8 mouse cellular contexts compared by ENCODE assay signal in the genomic region with DNA sequence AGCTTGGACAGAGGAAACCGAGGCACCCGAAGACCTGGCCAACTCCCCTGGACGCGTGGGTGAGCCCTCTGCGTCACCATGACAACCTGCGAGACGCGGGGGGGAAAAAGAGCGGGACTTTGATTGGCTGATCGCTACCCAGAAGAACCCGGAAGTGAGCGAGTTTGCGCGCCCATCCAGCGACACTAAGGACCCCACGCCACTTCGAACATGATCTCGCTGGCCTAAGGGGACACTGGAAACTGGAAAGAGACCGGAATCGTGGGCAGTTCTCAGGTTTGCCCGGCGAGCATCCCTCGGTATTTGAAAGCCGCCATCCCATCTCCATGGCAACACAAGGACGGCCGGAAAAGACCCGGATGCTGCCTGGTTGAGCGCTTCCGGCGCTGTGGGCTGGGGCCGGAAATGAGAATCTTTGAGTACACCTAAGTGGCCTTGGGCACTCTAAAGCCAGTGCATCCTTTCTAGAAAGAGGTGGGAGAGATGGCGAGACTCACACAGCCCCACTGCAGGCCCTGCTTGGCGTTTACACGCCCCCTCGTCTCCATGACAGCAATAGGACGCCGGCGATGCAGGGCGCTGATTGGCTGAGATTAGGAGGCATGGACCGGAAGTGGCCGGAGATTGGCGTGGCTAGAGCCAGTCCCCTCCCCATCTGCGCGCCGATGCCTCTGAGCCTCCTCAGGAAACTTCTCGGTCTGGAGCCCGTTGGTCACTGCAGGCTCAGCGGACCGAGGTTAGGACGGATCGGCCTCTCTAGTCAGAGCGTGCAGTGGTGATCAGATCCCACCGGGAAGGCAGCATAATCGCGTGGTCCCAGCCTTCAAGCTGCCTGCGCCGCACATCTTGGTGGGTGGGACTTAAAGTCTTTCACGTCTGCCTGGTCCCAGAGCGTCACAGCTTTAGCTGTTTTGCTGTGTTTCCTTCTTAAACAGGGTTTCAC. TPM values are rescaled to one million over a fixed set of nuclear protein-coding genes. Genes with fewer than 3 reads are reported as not detected.
DNase-seq lines count a peak whose midpoint lies in the region; ATAC-seq and TF ChIP-seq lines count a peak whose summit lies in the region.

TSS of gene Ulk4 (minus strand) at position 80 of the 943 bp plus-strand sequence.

- 0 out of 2 replicates have a peak, but pooled peaks cover 3% of the 10 kb centered on the region for H3K4me1 ChIP-seq in bone marrow macrophage, adult 2 months (ENCODE audit: control insufficient read depth, insufficient read depth, low read length)
- no peaks in the 10 kb centered on the region for H3K4me1 ChIP-seq in embryonic fibroblast, embryonic 13.5 days (ENCODE audit: control insufficient read depth, insufficient read depth, low read length)
- peaks cover 14% of the 10 kb centered on the region for H3K4me1 ChIP-seq in heart, embryonic 10.5 days
- H3K4me1 ChIP-seq in kidney, embryonic 15.5 days = peaks cover 18% of the 10 kb centered on the region

- peak within 1 kb of the TSS; percentile 84 for H3K4me2 ChIP-seq in kidney, embryonic 15.5 days

- no peak for TF ChIP-seq CTCF in bone marrow macrophage, adult 2 months (IDR thresholded peaks at IDR 0.05; ENCODE audit: low read depth, low read length)
- no peak for TF ChIP-seq CTCF in embryonic fibroblast, embryonic 13.5 days (IDR thresholded peaks at IDR 0.05; ENCODE audit: borderline replicate concordance, insufficient read depth, low read length)

- no peaks in the 10 kb centered on the region for H3K27me3 ChIP-seq in heart, embryonic 10.5 days (ENCODE audit: insufficient read depth, poor library complexity, severe bottlenecking)
- H3K27me3 ChIP-seq in kidney, embryonic 15.5 days = no peaks in the 10 kb centered on the region

- peak within 1 kb of the TSS; percentile 26; the same call in 1 of the 2 replicates for H3K27ac ChIP-seq in bone marrow macrophage, adult 2 months (ENCODE audit: insufficient read depth, low read depth, low read length)
- peak within 1 kb of the TSS; percentile 7; the same call in 1 of the 2 replicates for H3K27ac ChIP-seq in embryonic fibroblast, embryonic 13.5 days (ENCODE audit: insufficient read depth, low read length)
- H3K27ac ChIP-seq in heart, embryonic 10.5 days = peak within 1 kb of the TSS; percentile 94
- peak within 1 kb of the TSS; percentile 95 for H3K27ac ChIP-seq in kidney, embryonic 15.5 days

- peak; percentile 98 for ATAC-seq in kidney, embryonic 15.5 days (replicated peaks; ENCODE audit: low FRiP score)
- peak; percentile 92 for ATAC-seq in monocyte, adult 5-6 weeks (replicated peaks; ENCODE audit: insufficient number of reproducible peaks, low FRiP score, low TSS enrichment, poor library complexity, severe bottlenecking)

- under 1% methylated on average over 59 of the region's 59 CpGs for WGBS in heart, embryonic 10.5 days
- under 1% methylated on average over 59 of the region's 59 CpGs for WGBS in kidney, embryonic 15.5 days

- DNase-seq in A20 (ENCODE audit: low read depth, low spot score) (peak; percentile 98), liver (peak; percentile 88)
- peak; percentile 96 for DNase-seq in heart, embryonic 10.5 days (ENCODE audit: low spot score)
- peak; percentile 85 to 92 for DNase-seq in spleen, postnatal 4 days (ENCODE audit: low spot score in 2 of 2)

- H3K9me3 ChIP-seq in heart, embryonic 10.5 days = peaks cover 2% of the 10 kb centered on the region; the same call in 1 of the 2 replicates
- H3K9me3 ChIP-seq in kidney, embryonic 15.5 days (replicated peaks) = 0 out of 2 replicates have a peak, but pooled peaks cover under 1% of the 10 kb centered on the region

- peaks cover 7% of the 10 kb centered on the region for H3K36me3 ChIP-seq in heart, embryonic 10.5 days
- H3K36me3 ChIP-seq in kidney, embryonic 15.5 days = peaks cover 2% of the 10 kb centered on the region; the same call in 1 of the 2 replicates

- peak within 1 kb of the TSS; percentile 56 for H3K9ac ChIP-seq in kidney, embryonic 15.5 days

- peak within 1 kb of the TSS; percentile 90 for H3K4me3 ChIP-seq in bone marrow macrophage, adult 2 months (ENCODE audit: insufficient read depth, low read length)
- H3K4me3 ChIP-seq in embryonic fibroblast, embryonic 13.5 days (ENCODE audit: insufficient read depth, low read length) = peak within 1 kb of the TSS; percentile 65
- peak within 1 kb of the TSS; percentile 83 for H3K4me3 ChIP-seq in heart, embryonic 10.5 days
- peak within 1 kb of the TSS; percentile 84 for H3K4me3 ChIP-seq in kidney, embryonic 15.5 days (replicated peaks)

- TF ChIP-seq POLR2A in bone marrow macrophage, adult 2 months (IDR thresholded peaks at IDR 0.05; ENCODE audit: borderline replicate concordance, low read depth, low read length) = no peak
- TF ChIP-seq POLR2A in embryonic fibroblast, embryonic 13.5 days (IDR thresholded peaks at IDR 0.05; ENCODE audit: low read depth, low read length) = peak; percentile 90

RNA-seq across cellular contexts. Expression of gene Ulk4, which starts in this region (rescaled TPM):
- 0.49 and 1.3 TPM in 2 replicates for polyA plus RNA-seq in bone marrow macrophage, adult 2 months (2012; ENCODE audit: insufficient read depth, insufficient read length, missing spikeins)
- 2.5 and 4.6 TPM in 2 replicates for polyA plus RNA-seq in embryonic fibroblast, embryonic 13.5 days (2011; ENCODE audit: insufficient read length, low read depth, missing spikeins)
- polyA plus RNA-seq in heart, embryonic 10.5 days (2016; fragmentation: Nextera tagmentation; extraction: Ambion mirVana) = 89.4 and 98.5 TPM in 2 replicates
- polyA plus RNA-seq in kidney, embryonic 15.5 days (2015; fragmentation: Nextera tagmentation; extraction: Ambion mirVana) = 145 and 164 TPM in 2 replicates
- total RNA-seq in monocyte, adult 5-6 weeks (2017) = 1.1 to 7.0 TPM (median 3.2 TPM) in 3 replicates

Comparison
In these comparisons a context has a peak if more than half of its experiments do, and no peak if none do; other contexts are left out.
1. Peak in every context shown above with its lines: DNase-seq, ATAC-seq, H3K4me3 ChIP-seq and H3K27ac ChIP-seq.
2. RNA of gene Ulk4 (polyA plus RNA-seq): 145 to 164 TPM in kidney, embryonic 15.5 days and 89.4 to 98.5 TPM in heart, embryonic 10.5 days; 2.5 to 4.6 TPM in embryonic fibroblast, embryonic 13.5 days and 0.49 to 1.3 TPM in bone marrow macrophage, adult 2 months; every median in the first group is over 10 times any median in the second.
3. H3K27ac ChIP-seq: peak in every context shown above with its lines; median percentile 95 in kidney, embryonic 15.5 days; 94 in heart, embryonic 10.5 days; 26 in bone marrow macrophage, adult 2 months; 7 in embryonic fibroblast, embryonic 13.5 days.